7 mouse cellular contexts compared by ENCODE assay signal in the genomic region with DNA sequence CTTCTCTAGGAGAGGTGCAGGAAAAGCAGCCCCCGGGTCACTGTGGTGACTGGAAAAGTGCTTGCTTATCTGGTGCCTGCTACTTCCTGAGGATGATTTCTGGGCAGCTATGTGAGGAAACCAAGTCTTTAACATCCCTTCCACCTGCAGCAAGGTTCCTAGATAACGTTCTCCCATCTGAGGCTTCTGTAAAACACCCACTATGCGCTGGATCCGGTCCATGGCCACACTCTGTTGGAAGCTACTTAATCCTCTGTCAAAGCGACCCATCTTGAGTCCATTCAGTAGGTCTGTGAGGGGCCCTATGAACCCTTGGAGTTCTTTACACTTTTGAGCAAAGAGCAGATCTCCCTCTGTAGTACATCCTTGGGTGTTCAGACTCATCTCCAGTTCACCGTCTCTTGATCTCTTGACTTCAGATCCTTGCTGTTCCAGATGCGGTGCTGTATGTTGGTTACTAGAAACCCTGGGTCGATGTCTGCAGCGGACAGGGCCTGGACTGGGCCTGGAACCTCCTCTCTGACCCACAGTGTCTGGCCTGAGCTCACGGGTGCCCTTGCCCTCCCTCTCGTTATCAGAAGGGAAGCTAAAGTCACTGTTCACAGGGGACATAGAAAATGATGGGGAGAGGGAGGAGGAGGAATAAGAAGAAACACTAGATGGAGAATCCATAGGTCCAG. TPM values are rescaled to one million over a fixed set of nuclear protein-coding genes. Genes with fewer than 3 reads are reported as not detected.
DNase-seq lines count a peak whose midpoint lies in the region; ATAC-seq and TF ChIP-seq lines count a peak whose summit lies in the region.
"Not testable (repeated sequence)": the region's sequence is repeated elsewhere in the genome, so short reads cannot be mapped to it uniquely, and the experiment has no call there.

No protein-coding gene starts in this region.

- ATAC-seq in hindbrain, embryonic 14.5 days (ENCODE audit: low FRiP score); liver, embryonic 13.5 days (ENCODE audit: low read depth); midbrain, embryonic 14.5 days (ENCODE audit: low FRiP score, low TSS enrichment); neural tube, embryonic 15.5 days (ENCODE audit: low FRiP score): not testable (repeated sequence)

- WGBS in hindbrain, embryonic 14.5 days: 93% methylated on average over 11 of the region's 11 CpGs
- WGBS in liver, embryonic 13.5 days (ENCODE audit: insufficient replicate concordance): 59% methylated on average over 11 of the region's 11 CpGs
- 90% methylated on average over 11 of the region's 11 CpGs for WGBS in midbrain, embryonic 14.5 days
- WGBS in neural tube, embryonic 15.5 days: 91% methylated on average over 11 of the region's 11 CpGs

- not testable (repeated sequence) for H3K36me3 ChIP-seq in hindbrain, embryonic 14.5 days (replicated peaks; ENCODE audit: control insufficient read depth, insufficient read depth); liver, embryonic 13.5 days; midbrain, embryonic 14.5 days (ENCODE audit: control insufficient read depth, insufficient read depth, low read length); neural tube, embryonic 15.5 days

- H3K27me3 ChIP-seq in hindbrain, embryonic 14.5 days (ENCODE audit: control insufficient read depth, insufficient read depth, low read length); liver, embryonic 13.5 days; midbrain, embryonic 14.5 days (ENCODE audit: control insufficient read depth, insufficient read depth, low read length); neural tube, embryonic 15.5 days (replicated peaks): not testable (repeated sequence)

- intact Hi-C loops in gastrocnemius, adult 2 months (cut with DNase I): not testable (repeated sequence)

- H3K4me1 ChIP-seq in hindbrain, embryonic 14.5 days (replicated peaks; ENCODE audit: control insufficient read depth, insufficient read depth, low read length): peaks cover 11% of the 10 kb centered on the region
- H3K4me1 ChIP-seq in liver, embryonic 13.5 days (replicated peaks): peaks cover 28% of the 10 kb centered on the region
- H3K4me1 ChIP-seq in midbrain, embryonic 14.5 days (ENCODE audit: control insufficient read depth, insufficient read depth, low read length): not testable (repeated sequence)
- peaks cover 20% of the 10 kb centered on the region for H3K4me1 ChIP-seq in neural tube, embryonic 15.5 days

- DNase-seq in cerebellum, adult 11 months: peak; percentile 49
- DNase-seq in cerebellum, adult 9-10 months: peak; percentile 81
- not testable (repeated sequence) for DNase-seq in gastrocnemius, adult 2 months; hindbrain, embryonic 14.5 days (ENCODE audit: low spot score); liver, embryonic 13.5 days; midbrain, embryonic 14.5 days

- H3K27ac ChIP-seq in gastrocnemius, adult 2 months: peak overlapping the region; percentile 97
- peak overlapping the region; percentile 79; the same call in 1 of the 2 replicates for H3K27ac ChIP-seq in hindbrain, embryonic 14.5 days
- peak overlapping the region; percentile 93 for H3K27ac ChIP-seq in liver, embryonic 13.5 days
- peak overlapping the region; percentile 60; the same call in 1 of the 2 replicates for H3K27ac ChIP-seq in midbrain, embryonic 14.5 days (replicated peaks; ENCODE audit: low read depth, low read length)
- peak overlapping the region; percentile 98 for H3K27ac ChIP-seq in neural tube, embryonic 15.5 days (replicated peaks)

- H3K9me3 ChIP-seq in hindbrain, embryonic 14.5 days (ENCODE audit: control insufficient read depth, low read length); liver, embryonic 13.5 days (replicated peaks); midbrain, embryonic 14.5 days (ENCODE audit: control insufficient read depth, low read length); neural tube, embryonic 15.5 days (replicated peaks): not testable (repeated sequence)

- H3K9ac ChIP-seq in hindbrain, embryonic 14.5 days; liver, embryonic 13.5 days; midbrain, embryonic 14.5 days (replicated peaks; ENCODE audit: low read length); neural tube, embryonic 15.5 days (replicated peaks): not testable (repeated sequence)

- not testable (repeated sequence) for H3K4me2 ChIP-seq in hindbrain, embryonic 14.5 days (replicated peaks); liver, embryonic 13.5 days; midbrain, embryonic 14.5 days (ENCODE audit: low read length); neural tube, embryonic 15.5 days

- not testable (repeated sequence) for TF ChIP-seq CTCF in gastrocnemius, adult 2 months (IDR thresholded peaks at IDR 0.05)

- H3K4me3 ChIP-seq in gastrocnemius, adult 2 months; hindbrain, embryonic 14.5 days (replicated peaks; ENCODE audit: low read length); liver, embryonic 13.5 days (replicated peaks); midbrain, embryonic 14.5 days (replicated peaks; ENCODE audit: low read depth, low read length); neural tube, embryonic 15.5 days (replicated peaks): not testable (repeated sequence)

RNA-seq across cellular contexts. Expression of gene Rpl41, which starts 1.2 kb away (rescaled TPM):
- total RNA-seq in gastrocnemius, adult 2 months (2021): 1,000 to 10,000 TPM in 1 of 2 experiments, 100 to 1,000 TPM in 1; 932 to 1,025 TPM
- polyA plus RNA-seq in hindbrain, embryonic 14.5 days (2014; fragmentation: Nextera tagmentation; extraction: Ambion mirVana): 2,254 and 2,846 TPM in 2 replicates
- 2,776 and 3,150 TPM in 2 replicates for polyA plus RNA-seq in liver, embryonic 13.5 days (2015; fragmentation: Nextera tagmentation; extraction: Ambion mirVana)
- 2,375 and 2,760 TPM in 2 replicates for polyA plus RNA-seq in midbrain, embryonic 14.5 days (2014; fragmentation: Nextera tagmentation; extraction: Ambion mirVana)
- polyA plus RNA-seq in neural tube, embryonic 15.5 days (2015; fragmentation: Nextera tagmentation; extraction: Ambion mirVana): 2,372 and 2,481 TPM in 2 replicates

RNA-seq across cellular contexts. Expression of gene Zc3h10, which starts 2.7 kb away (rescaled TPM):
- total RNA-seq in gastrocnemius, adult 2 months (2021): 1 to 10 TPM; 4.2 to 6.5 TPM
- polyA plus RNA-seq in hindbrain, embryonic 14.5 days (2014; fragmentation: Nextera tagmentation; extraction: Ambion mirVana): 14.5 and 16.3 TPM in 2 replicates
- 6.2 and 7.1 TPM in 2 replicates for polyA plus RNA-seq in liver, embryonic 13.5 days (2015; fragmentation: Nextera tagmentation; extraction: Ambion mirVana)
- 17.6 and 19.6 TPM in 2 replicates for polyA plus RNA-seq in midbrain, embryonic 14.5 days (2014; fragmentation: Nextera tagmentation; extraction: Ambion mirVana)
- 16.0 and 16.2 TPM in 2 replicates for polyA plus RNA-seq in neural tube, embryonic 15.5 days (2015; fragmentation: Nextera tagmentation; extraction: Ambion mirVana)

RNA-seq across cellular contexts. Expression of gene Pa2g4, which starts 15.5 kb away (rescaled TPM):
- total RNA-seq in gastrocnemius, adult 2 months (2021): 10 to 100 TPM; 37.8 to 39.3 TPM
- polyA plus RNA-seq in hindbrain, embryonic 14.5 days (2014; fragmentation: Nextera tagmentation; extraction: Ambion mirVana): 129 and 149 TPM in 2 replicates
- 207 and 228 TPM in 2 replicates for polyA plus RNA-seq in liver, embryonic 13.5 days (2015; fragmentation: Nextera tagmentation; extraction: Ambion mirVana)
- 122 and 142 TPM in 2 replicates for polyA plus RNA-seq in midbrain, embryonic 14.5 days (2014; fragmentation: Nextera tagmentation; extraction: Ambion mirVana)
- polyA plus RNA-seq in neural tube, embryonic 15.5 days (2015; fragmentation: Nextera tagmentation; extraction: Ambion mirVana): 121 and 157 TPM in 2 replicates

RNA-seq across cellular contexts. Expression of gene Esyt1, which starts 24.6 kb away (rescaled TPM):
- total RNA-seq in gastrocnemius, adult 2 months (2021): 10 to 100 TPM; 13.7 to 14.3 TPM
- 13.7 and 14.5 TPM in 2 replicates for polyA plus RNA-seq in hindbrain, embryonic 14.5 days (2014; fragmentation: Nextera tagmentation; extraction: Ambion mirVana)
- 9.9 and 10.6 TPM in 2 replicates for polyA plus RNA-seq in liver, embryonic 13.5 days (2015; fragmentation: Nextera tagmentation; extraction: Ambion mirVana)
- polyA plus RNA-seq in midbrain, embryonic 14.5 days (2014; fragmentation: Nextera tagmentation; extraction: Ambion mirVana): 6.0 and 10.9 TPM in 2 replicates
- 20.7 and 30.0 TPM in 2 replicates for polyA plus RNA-seq in neural tube, embryonic 15.5 days (2015; fragmentation: Nextera tagmentation; extraction: Ambion mirVana)

RNA-seq across cellular contexts. Expression of gene Erbb3, which starts 39.2 kb away (rescaled TPM):
- 1 to 10 TPM; 1.6 to 2.6 TPM for total RNA-seq in gastrocnemius, adult 2 months (2021)
- 1.5 and 1.8 TPM in 2 replicates for polyA plus RNA-seq in hindbrain, embryonic 14.5 days (2014; fragmentation: Nextera tagmentation; extraction: Ambion mirVana)
- 1.2 and 1.9 TPM in 2 replicates for polyA plus RNA-seq in liver, embryonic 13.5 days (2015; fragmentation: Nextera tagmentation; extraction: Ambion mirVana)
- polyA plus RNA-seq in midbrain, embryonic 14.5 days (2014; fragmentation: Nextera tagmentation; extraction: Ambion mirVana): 0.26 and 0.47 TPM in 2 replicates
- polyA plus RNA-seq in neural tube, embryonic 15.5 days (2015; fragmentation: Nextera tagmentation; extraction: Ambion mirVana): 3.1 and 6.6 TPM in 2 replicates
